Mouse (Mus musculus) urinary bladder, postnatal 4 days (tissue): ENCODE measurements at regions not wholly inside any gene's neighbourhood (a gene's known extent, or its start where the extent isn't known, plus 50 kb on each side); places are given as distances from the start of the nearest gene placed in this dataset.
A peak's percentile ranks its signal among the peaks of the same experiment; 100 is the strongest.
"Not testable (repeated sequence)": the region's sequence is repeated elsewhere in the genome, so short reads cannot be mapped to it uniquely, and the experiment has no call there.

Experiments
- DNase-seq, 2 experiments: peaks; one replicate each; pipeline ENCODE4 v3.0.0; 2021 to 2022; ENCODE audit warnings: low spot score in 2 of 2

- DNase-seq, result no peak
Measured at GRCm38 (mm10) chr16:65629186-65629585, 66.7 kb upstream of the Chmp2b start.

DNA sequence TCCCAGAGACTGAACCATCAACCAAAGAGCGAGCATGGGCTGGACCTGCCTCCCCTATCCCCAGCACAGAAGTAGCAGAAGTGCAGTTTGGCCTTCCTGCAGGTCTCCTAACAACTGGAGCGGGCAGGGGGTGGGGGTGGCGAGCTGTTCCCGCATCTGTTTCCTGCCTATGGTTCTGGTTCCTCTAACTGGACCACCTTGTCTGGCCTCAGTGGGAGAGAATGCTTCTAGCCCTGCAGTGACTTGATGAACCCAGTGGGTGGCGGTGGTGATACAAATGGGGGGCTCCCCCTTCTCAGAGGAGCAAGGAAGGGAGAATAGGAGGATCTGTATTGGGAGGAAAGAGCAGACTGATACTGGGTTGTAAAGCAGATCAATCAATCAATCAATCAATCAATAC, 69.2 kb upstream of the Chmp2b start:
- no peak for DNase-seq

DNA sequence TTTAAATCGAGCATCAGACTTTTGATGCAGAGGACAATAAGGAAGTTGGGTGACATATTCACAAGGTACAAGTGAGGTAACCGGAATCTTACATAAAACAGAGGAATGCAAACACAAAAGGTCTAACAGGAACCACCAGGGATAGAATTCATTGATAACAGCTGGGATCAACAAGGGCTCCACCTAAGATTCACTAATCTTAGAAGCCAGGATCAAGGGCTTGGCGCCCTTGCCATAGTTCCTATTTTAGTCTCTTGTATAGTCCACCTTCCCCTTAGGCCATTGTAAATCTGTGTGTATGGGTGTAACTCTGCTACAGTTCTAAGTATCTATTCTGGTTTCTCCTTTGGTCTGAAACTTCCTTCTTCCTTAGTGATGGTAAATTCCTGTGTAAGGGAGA, 84.2 kb upstream of the Chmp2b start:
- not testable (repeated sequence) for DNase-seq

GRCm38 (mm10) chr16:65649061-65649460, 86.5 kb upstream of the Chmp2b start:
- no peak for DNase-seq

DNA sequence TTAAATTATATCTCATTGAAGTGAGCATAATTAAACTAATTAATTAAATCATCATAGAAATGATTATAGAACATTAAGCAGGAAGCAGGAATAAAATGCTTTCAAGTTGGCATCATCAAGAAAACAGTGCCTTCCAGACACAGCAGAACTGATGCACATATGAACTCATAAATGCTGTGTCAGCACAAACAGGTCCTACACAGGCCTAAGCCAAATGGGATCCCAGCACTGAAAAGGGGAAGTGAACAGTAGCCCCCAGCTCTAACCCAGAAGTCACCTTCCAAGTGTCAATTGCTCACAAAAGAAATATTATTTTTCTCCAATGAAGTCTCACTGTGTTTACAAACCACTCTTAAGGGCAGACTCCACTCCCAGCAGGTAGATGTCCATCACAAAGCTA, 93.0 kb upstream of the Chmp2b start:
- DNase-seq, result no peak

DNA sequence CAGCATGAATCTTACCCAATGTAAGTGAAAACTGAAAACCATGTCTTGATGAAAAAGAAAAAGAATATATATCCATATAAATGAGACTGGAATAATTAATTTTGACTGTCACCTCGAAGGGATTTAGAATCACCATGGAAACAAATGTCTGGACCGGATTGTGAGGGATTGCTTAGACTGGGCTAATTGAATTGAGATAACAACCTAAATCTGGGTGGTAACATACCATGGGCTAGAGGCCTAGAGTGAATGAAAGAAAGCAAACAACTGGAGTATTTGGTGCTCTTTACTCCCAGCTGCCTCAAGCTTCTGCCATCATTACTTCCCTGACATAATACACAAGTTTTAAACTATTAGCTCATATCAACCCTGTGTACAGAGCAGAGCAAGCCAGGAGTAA, 95.3 kb upstream of the Chmp2b start:
- no peak for DNase-seq

- DNase-seq, result peak in 1 of 2 experiments; percentile 18
Measured at GRCm38 (mm10) chr16:65664787-65665186, 102.3 kb upstream of the Chmp2b start.

DNA sequence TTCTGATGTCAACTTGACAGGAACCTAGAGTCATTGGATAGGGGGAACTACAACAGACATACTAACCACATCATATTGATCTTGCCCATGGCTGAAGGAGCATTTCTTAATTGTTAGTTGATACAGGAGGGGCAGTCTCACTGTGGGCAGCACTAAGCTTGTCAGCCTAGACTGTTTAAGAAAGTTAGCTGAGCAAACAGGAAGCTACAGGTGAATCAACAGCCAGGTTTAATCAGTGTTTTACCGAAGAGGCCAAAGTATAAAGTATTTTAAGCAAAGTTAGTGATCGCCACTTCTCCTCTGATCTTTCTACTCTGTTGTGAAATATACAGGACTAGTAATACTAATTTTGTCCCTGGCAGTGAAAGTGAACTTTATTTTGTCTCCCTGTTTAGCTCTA, 109.6 kb upstream of the Chmp2b start:
- no peak for DNase-seq

DNA sequence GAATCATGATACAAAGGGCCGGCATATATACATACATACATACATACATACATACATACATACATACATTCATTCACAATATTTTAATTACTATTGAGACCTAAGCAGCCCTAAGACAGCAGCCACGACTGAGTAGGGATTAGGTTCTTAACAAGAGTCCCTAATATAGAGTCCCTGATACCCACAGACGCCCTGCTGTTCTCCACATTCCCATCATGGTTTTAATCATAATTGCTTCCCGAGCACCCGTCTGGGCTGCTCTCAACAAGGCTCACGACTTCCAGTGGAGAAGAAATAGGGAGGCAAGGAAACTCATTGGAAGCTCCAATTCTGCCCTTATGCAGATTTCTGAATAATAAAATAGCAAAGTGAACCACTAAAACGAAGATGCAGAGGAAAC, 120.6 kb upstream of the Chmp2b start:
- DNase-seq, result no peak

- DNase-seq, result no peak
Measured at GRCm38 (mm10) chr16:65683703-65684320, 121.3 kb upstream of the Chmp2b start.

DNA sequence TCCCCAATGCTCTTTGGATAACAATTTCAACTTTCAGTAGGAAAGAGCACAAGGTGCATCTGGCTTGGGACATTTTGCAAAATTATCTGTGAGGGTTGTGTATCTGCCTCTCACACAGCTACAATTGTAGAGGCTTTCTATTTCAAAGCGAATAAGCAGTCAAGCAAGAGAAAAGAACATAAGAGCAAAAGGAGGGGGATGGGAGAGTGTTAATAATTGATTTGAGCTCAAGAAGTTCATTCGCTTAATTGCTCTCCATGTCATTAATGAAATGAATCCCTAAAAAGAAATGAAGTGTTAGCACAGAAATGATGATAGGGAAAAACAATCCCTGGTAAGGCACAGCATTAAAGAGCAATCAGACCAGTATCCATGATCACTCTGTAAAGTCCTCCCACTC, 121.4 kb upstream of the Vgll3 start:
- no peak for DNase-seq

DNA sequence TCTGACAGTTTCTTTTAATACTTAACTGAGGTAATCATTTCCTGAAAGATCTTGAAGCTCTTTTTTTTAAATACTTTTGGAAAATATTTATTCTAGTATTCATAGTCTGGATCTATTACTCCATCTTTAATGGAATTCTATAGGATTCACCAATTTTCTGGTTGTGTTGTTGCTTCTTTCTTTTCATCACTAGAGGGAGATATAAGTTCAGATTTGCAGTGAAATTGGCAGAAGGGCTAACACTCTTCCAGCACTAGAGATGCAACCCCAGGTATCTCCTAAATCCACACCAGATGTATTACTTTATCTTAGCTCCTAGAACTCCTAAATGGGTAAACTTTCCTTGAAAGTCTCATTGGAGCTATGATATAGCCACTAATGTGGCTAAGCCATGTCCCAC, 99.4 kb upstream of the Vgll3 start:
- no peak for DNase-seq

DNA sequence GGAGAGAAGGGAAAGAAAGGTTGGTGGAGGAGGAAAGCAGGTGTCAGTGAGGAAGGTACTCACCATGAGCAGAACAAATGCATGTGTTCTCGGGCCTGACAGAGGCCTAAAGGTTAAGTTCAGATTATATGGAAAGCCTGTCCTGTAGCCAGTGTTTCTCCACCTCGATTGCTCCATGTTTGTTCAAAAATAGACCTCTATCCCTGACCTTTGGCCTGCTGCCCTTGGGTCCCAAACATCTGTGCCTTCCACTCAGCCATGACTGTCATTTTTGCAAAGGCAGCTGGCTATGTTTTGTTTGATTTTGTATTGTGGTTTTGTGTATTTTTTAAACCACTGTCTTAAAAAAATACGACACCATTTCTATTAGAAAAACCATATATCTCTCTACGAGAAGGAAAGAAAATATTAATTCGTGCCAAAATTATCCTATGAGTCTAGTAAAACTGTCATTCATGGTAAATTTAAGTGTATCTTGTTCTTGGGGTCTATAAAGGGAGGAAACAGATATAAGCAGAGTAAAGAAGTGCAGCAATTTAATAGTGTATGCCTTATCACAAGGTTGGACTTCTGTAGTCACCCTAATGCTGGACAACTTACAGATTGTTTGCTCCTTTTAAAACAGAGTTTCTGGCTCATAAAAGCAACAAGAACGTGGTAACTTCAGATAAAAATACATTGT, 96.1 kb upstream of the Vgll3 start:
- DNase-seq, result no peak

- DNase-seq, result no peak
Measured at GRCm38 (mm10) chr16:65720953-65721352, 94.1 kb upstream of the Vgll3 start.

DNA sequence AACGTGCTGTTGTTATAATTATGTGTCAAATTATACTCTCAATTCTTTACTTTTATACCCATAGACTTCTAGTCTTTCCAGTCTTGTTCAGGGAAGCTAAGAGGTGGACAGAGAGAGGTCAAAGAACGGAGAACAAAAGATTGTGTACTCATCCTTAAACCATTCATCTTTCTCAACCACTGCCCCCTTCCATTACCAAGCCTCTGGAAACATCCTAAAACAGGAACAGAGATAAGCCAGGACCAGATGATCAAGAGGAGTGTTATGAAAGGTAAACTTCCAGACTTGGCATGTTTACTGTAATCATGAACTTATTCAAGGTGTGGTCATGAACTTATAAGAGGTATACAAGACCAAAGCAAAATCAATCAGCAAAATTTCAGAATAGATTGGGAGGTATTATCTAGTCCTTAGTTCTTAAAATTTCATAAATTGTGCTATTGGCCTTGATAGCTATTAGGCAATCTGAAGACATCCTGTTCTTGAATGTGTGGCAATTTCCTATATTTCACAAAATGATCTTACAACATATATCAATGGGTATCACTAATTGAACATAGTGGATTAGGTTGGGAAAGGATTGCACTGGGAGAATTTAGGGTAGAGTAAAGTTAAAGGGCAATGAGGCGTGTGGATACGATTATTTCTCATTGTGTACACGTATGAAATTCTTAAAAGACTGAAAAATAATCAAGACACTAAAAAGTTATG, 89.3 kb upstream of the Vgll3 start:
- no peak for DNase-seq

- DNase-seq, result no peak
Measured at GRCm38 (mm10) chr16:65726289-65726688, 88.8 kb upstream of the Vgll3 start.

DNA sequence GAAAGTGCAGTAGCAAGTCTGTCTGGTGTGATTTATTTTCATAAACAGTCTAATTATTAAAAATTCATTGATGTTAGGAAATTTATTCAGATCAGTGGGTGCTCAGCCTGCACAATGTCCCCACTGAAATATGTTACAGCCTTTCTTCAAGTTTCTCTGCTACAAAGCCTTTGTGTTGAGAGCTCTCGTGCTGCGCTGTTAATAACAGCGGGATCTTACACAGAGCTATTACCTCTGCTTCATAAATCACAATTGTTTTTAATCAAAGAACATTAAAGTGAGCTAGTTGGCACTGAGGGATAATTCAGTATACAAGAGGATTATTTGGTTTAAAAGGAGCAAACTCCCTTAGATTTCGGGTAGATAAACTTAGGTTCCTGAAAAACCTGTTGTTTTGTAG, 85.7 kb upstream of the Vgll3 start:
- DNase-seq, result no peak

DNA sequence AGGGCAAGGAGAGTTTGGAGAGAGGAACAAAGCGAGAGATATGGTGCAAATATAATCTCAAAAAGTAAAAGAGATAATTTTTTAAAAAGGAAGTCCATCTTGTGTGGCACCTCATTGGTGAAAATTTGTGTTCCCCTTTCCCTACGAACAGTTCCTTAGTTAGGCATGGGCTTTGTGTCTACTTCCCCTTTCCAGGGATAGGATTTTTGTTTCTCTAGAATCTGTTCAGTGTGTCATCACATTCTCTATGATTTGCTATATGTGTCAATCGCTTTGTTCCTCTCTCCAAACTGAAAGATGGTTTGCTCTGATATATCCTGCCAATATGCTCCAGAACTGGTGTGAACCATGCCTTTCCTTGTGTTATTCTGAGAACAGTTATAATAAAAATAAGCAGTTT, 75.4 kb upstream of the Vgll3 start:
- DNase-seq, result no peak

DNA sequence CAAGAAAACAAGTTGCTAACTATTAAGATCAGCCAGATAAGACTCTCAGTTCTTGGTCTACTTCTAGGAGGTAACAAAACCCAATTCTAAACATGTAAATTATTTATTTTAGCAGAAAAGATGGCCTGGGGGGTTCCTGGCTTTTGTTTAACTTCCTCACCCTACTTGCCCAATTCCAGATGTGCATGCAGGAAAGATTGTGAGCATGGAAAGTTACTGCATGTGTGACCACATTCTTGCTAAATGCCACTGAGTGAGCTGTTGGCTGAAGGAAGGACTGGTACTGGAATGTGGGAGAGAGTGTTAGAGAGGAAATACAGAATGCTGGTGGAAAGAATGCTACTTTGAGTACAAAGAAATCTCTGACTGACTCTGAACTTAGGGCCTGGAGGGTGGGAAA, 72.1 kb upstream of the Vgll3 start:
- DNase-seq, result no peak

- no peak for DNase-seq
Measured at GRCm38 (mm10) chr16:65755667-65756066, 59.4 kb upstream of the Vgll3 start.
